Mouse (Mus musculus): ENCODE data around the gene Apba1.

GRCm38 (mm10) chr19:23794491-23794890 is 35.8 kb downstream of the Apba1 start:
- TF ChIP-seq CTCF (IDR thresholded peaks at IDR 0.05; ENCODE audit: low read depth, low read length) (no peak), POLR2A (IDR thresholded peaks at IDR 0.05; ENCODE audit: extremely low read depth, insufficient read depth, low read length) (no peak)

Measured in liver, adult 2 months (tissue).